Mouse (Mus musculus): ENCODE results near the gene Jmjd6. TPM values are rescaled to one million over a fixed set of nuclear protein-coding genes. Genes with fewer than 3 reads are reported as not detected.
A peak's percentile ranks its signal among the peaks of the same experiment; 100 is the strongest.
"Not testable (repeated sequence)": the region's sequence is repeated elsewhere in the genome, so short reads cannot be mapped to it uniquely, and the experiment has no call there.

Gene Jmjd6
- polyA plus RNA-seq, 1 experiment from 2014 or later = 89.0 TPM

- not testable (repeated sequence) for H3K36me3 ChIP-seq (ENCODE audit: control insufficient read depth, insufficient read depth, low read length); H3K27ac ChIP-seq (ENCODE audit: low read depth, low read length); H3K27me3 ChIP-seq (ENCODE audit: control insufficient read depth, insufficient read depth, low read length); ATAC-seq (replicated peaks; ENCODE audit: insufficient number of reproducible peaks, low FRiP score, low TSS enrichment); H3K9me3 ChIP-seq (replicated peaks; ENCODE audit: control insufficient read depth, low read length); H3K9ac ChIP-seq (ENCODE audit: low read depth, low read length); H3K4me3 ChIP-seq (ENCODE audit: low read depth, low read length); H3K4me2 ChIP-seq
- H3K4me1 ChIP-seq (ENCODE audit: control insufficient read depth, insufficient read depth, low read length) = peaks cover 11% of the 10 kb centered on the region; the same call in 1 of the 2 replicates
- 67% methylated on average over 2 of the region's 2 CpGs for WGBS (ENCODE audit: insufficient replicate concordance)
Measured at GRCm38 (mm10) chr11:116848877-116849178, 5.6 kb upstream of the Jmjd6 start.

GRCm38 (mm10) chr11:116848086-116848876, 5.0 kb upstream of the Jmjd6 start:
- 78% methylated on average over 5 of the region's 5 CpGs for WGBS (ENCODE audit: insufficient replicate concordance)
- peaks cover 11% of the 10 kb centered on the region; the same call in 1 of the 2 replicates for H3K4me1 ChIP-seq (ENCODE audit: control insufficient read depth, insufficient read depth, low read length)
- H3K9ac ChIP-seq (ENCODE audit: low read depth, low read length) = no peak overlapping the region
- no peaks in the 10 kb centered on the region for H3K9me3 ChIP-seq (replicated peaks; ENCODE audit: control insufficient read depth, low read length)
- no peaks in the 10 kb centered on the region for H3K27me3 ChIP-seq (ENCODE audit: control insufficient read depth, insufficient read depth, low read length)
- H3K27ac ChIP-seq (ENCODE audit: low read depth, low read length) = no peak overlapping the region
- no peak overlapping the region for H3K4me2 ChIP-seq
- no peak overlapping the region for H3K4me3 ChIP-seq (ENCODE audit: low read depth, low read length)
- H3K36me3 ChIP-seq (ENCODE audit: control insufficient read depth, insufficient read depth, low read length) = peaks cover 5% of the 10 kb centered on the region
- no peak for ATAC-seq (replicated peaks; ENCODE audit: insufficient number of reproducible peaks, low FRiP score, low TSS enrichment)

GRCm38 (mm10) chr11:116847187-116848085, 4.2 kb upstream of the Jmjd6 start:
- Histone ChIP-seq H3K9me3 (replicated peaks; ENCODE audit: control insufficient read depth, low read length) (no peaks in the 10 kb centered on the region), H3K4me3 (ENCODE audit: low read depth, low read length) (no peak overlapping the region), H3K27me3 (ENCODE audit: control insufficient read depth, insufficient read depth, low read length) (no peaks in the 10 kb centered on the region), H3K36me3 (ENCODE audit: control insufficient read depth, insufficient read depth, low read length) (peaks cover 5% of the 10 kb centered on the region), H3K4me2 (no peak overlapping the region), H3K9ac (ENCODE audit: low read depth, low read length) (no peak overlapping the region), H3K27ac (ENCODE audit: low read depth, low read length) (0 out of 2 replicates have a peak overlapping the region, but pooled peaks have one; percentile 29), H3K4me1 (ENCODE audit: control insufficient read depth, insufficient read depth, low read length) (peaks cover 11% of the 10 kb centered on the region; the same call in 1 of the 2 replicates)
- ATAC-seq (replicated peaks; ENCODE audit: insufficient number of reproducible peaks, low FRiP score, low TSS enrichment) = no peak
- WGBS (ENCODE audit: insufficient replicate concordance) = 87% methylated on average over 3 of the region's 3 CpGs

- peaks cover 5% of the 10 kb centered on the region for H3K36me3 ChIP-seq (ENCODE audit: control insufficient read depth, insufficient read depth, low read length)
- no peak for ATAC-seq (replicated peaks; ENCODE audit: insufficient number of reproducible peaks, low FRiP score, low TSS enrichment)
- WGBS (ENCODE audit: insufficient replicate concordance) = 83% methylated on average over 4 of the region's 4 CpGs
- no peaks in the 10 kb centered on the region for H3K9me3 ChIP-seq (replicated peaks; ENCODE audit: control insufficient read depth, low read length)
- H3K4me3 ChIP-seq (ENCODE audit: low read depth, low read length) = no peak overlapping the region
- H3K27me3 ChIP-seq (ENCODE audit: control insufficient read depth, insufficient read depth, low read length) = no peaks in the 10 kb centered on the region
- H3K4me1 ChIP-seq (ENCODE audit: control insufficient read depth, insufficient read depth, low read length) = peaks cover 12% of the 10 kb centered on the region
- no peak overlapping the region for H3K9ac ChIP-seq (ENCODE audit: low read depth, low read length)
- H3K4me2 ChIP-seq = no peak overlapping the region
- H3K27ac ChIP-seq (ENCODE audit: low read depth, low read length) = no peak overlapping the region
Measured at GRCm38 (mm10) chr11:116846593-116847181, 3.4 kb upstream of the Jmjd6 start.

GRCm38 (mm10) chr11:116842531-116843260, 553 bp downstream of the Jmjd6 start:
- Histone ChIP-seq H3K27me3 (ENCODE audit: control insufficient read depth, insufficient read depth, low read length) (no peaks in the 10 kb centered on the region), H3K4me2 (peak overlapping the region; percentile 71), H3K9me3 (replicated peaks; ENCODE audit: control insufficient read depth, low read length) (no peaks in the 10 kb centered on the region), H3K9ac (ENCODE audit: low read depth, low read length) (peak overlapping the region; percentile 93), H3K4me3 (ENCODE audit: low read depth, low read length) (peak overlapping the region; percentile 82), H3K36me3 (ENCODE audit: control insufficient read depth, insufficient read depth, low read length) (peaks cover 30% of the 10 kb centered on the region), H3K27ac (ENCODE audit: low read depth, low read length) (peak overlapping the region; percentile 99), H3K4me1 (ENCODE audit: control insufficient read depth, insufficient read depth, low read length) (peaks cover 28% of the 10 kb centered on the region)
- peak; percentile 69 for ATAC-seq (replicated peaks; ENCODE audit: insufficient number of reproducible peaks, low FRiP score, low TSS enrichment)
- under 1% methylated on average over 69 of the region's 73 CpGs for WGBS (ENCODE audit: insufficient replicate concordance)

GRCm38 (mm10) chr11:116840748-116841147, 2.5 kb downstream of the Jmjd6 start:
- no peaks in the 10 kb centered on the region for H3K9me3 ChIP-seq (replicated peaks; ENCODE audit: control insufficient read depth, low read length)
- H3K9ac ChIP-seq (ENCODE audit: low read depth, low read length) = peak overlapping the region; percentile 93
- peak overlapping the region; percentile 71 for H3K4me2 ChIP-seq
- no peak overlapping the region for H3K27ac ChIP-seq (ENCODE audit: low read depth, low read length)
- H3K27me3 ChIP-seq (ENCODE audit: control insufficient read depth, insufficient read depth, low read length) = no peaks in the 10 kb centered on the region
- ATAC-seq (replicated peaks; ENCODE audit: insufficient number of reproducible peaks, low FRiP score, low TSS enrichment) = no peak
- 82% methylated on average over 4 of the region's 4 CpGs for WGBS (ENCODE audit: insufficient replicate concordance)
- H3K4me1 ChIP-seq (ENCODE audit: control insufficient read depth, insufficient read depth, low read length) = peaks cover 28% of the 10 kb centered on the region
- H3K36me3 ChIP-seq (ENCODE audit: control insufficient read depth, insufficient read depth, low read length) = peaks cover 49% of the 10 kb centered on the region
- peak overlapping the region; percentile 82 for H3K4me3 ChIP-seq (ENCODE audit: low read depth, low read length)

GRCm38 (mm10) chr11:116839601-116840000, 3.6 kb downstream of the Jmjd6 start:
- 86% methylated on average over 7 of the region's 7 CpGs for WGBS (ENCODE audit: insufficient replicate concordance)
- peak overlapping the region; percentile 54; the same call in 1 of the 2 replicates for H3K9ac ChIP-seq (ENCODE audit: low read depth, low read length)
- no peaks in the 10 kb centered on the region for H3K27me3 ChIP-seq (ENCODE audit: control insufficient read depth, insufficient read depth, low read length)
- ATAC-seq (replicated peaks; ENCODE audit: insufficient number of reproducible peaks, low FRiP score, low TSS enrichment) = no peak
- peaks cover 57% of the 10 kb centered on the region for H3K36me3 ChIP-seq (ENCODE audit: control insufficient read depth, insufficient read depth, low read length)
- no peaks in the 10 kb centered on the region for H3K9me3 ChIP-seq (replicated peaks; ENCODE audit: control insufficient read depth, low read length)
- H3K4me1 ChIP-seq (ENCODE audit: control insufficient read depth, insufficient read depth, low read length) = peaks cover 28% of the 10 kb centered on the region
- peak overlapping the region; percentile 71; the same call in 1 of the 2 replicates for H3K4me2 ChIP-seq
- H3K4me3 ChIP-seq (ENCODE audit: low read depth, low read length) = no peak overlapping the region
- H3K27ac ChIP-seq (ENCODE audit: low read depth, low read length) = no peak overlapping the region

- Histone ChIP-seq H3K27me3 (ENCODE audit: control insufficient read depth, insufficient read depth, low read length) (no peaks in the 10 kb centered on the region), H3K9me3 (replicated peaks; ENCODE audit: control insufficient read depth, low read length) (no peaks in the 10 kb centered on the region), H3K4me2 (no peak overlapping the region), H3K4me3 (ENCODE audit: low read depth, low read length) (no peak overlapping the region), H3K9ac (ENCODE audit: low read depth, low read length) (0 out of 2 replicates have a peak overlapping the region, but pooled peaks have one; percentile 10), H3K27ac (ENCODE audit: low read depth, low read length) (no peak overlapping the region), H3K36me3 (ENCODE audit: control insufficient read depth, insufficient read depth, low read length) (peaks cover 63% of the 10 kb centered on the region), H3K4me1 (ENCODE audit: control insufficient read depth, insufficient read depth, low read length) (peaks cover 23% of the 10 kb centered on the region)
- WGBS (ENCODE audit: insufficient replicate concordance) = 85% methylated on average over 14 of the region's 14 CpGs
- ATAC-seq (replicated peaks; ENCODE audit: insufficient number of reproducible peaks, low FRiP score, low TSS enrichment) = no peak
Measured at GRCm38 (mm10) chr11:116838936-116839335, 4.3 kb downstream of the Jmjd6 start.
